23 mouse cellular contexts compared by ENCODE assay signal in the genomic region with DNA sequence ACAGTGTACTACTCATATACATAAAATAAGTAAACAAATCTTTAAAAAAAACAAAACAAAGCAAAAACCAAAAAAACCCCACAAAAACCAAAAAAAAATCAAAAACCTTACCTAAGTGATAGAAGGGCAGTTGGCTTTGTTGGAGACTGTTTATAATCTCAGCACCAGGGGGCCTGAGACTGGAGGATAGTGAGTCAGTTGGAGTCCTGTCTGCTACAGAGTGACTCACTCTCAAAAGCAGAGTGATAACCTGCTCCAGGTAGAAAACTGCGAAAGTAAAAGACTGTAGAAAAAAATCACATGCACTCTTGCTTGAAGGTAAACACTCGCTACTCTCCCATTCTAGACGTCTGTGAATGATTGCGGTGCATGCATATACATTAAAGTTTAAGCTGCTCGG.
"Had no signal": no experiment of that assay in that cellular context is flagged by ENCODE, and none has a peak within 500 bp of the region (broad histone marks: within the 10 kb centered on the region; RNA-seq: fewer than 3 reads in every experiment).

No protein-coding gene starts in this region.

- H3K9me3 ChIP-seq: limb, embryonic 15.5 days; stomach, embryonic 15.5 days had no signal

- H3K4me3 ChIP-seq: limb, embryonic 12.5 days; limb, embryonic 15.5 days; lung, embryonic 15.5 days; midbrain, embryonic 13.5 days; myocyte; neural tube, embryonic 13.5 days; stomach, embryonic 15.5 days had no signal

- H3K36me3 ChIP-seq: limb, embryonic 12.5 days; limb, embryonic 15.5 days; lung, embryonic 15.5 days; midbrain, embryonic 13.5 days; neural tube, embryonic 13.5 days; stomach, embryonic 15.5 days had no signal

- H3K4me1 ChIP-seq: neural tube, embryonic 13.5 days had no signal

- DNase-seq: kidney, adult 2 months; kidney, postnatal 10 days; kidney, postnatal 4 days; left cerebral cortex, postnatal 4 days; liver, postnatal 0 days; lung, postnatal 14 days; lung, postnatal 4 days; retina, postnatal 1 day; right cerebral cortex, postnatal 25 days; spleen, adult 18-20 months; thymus, adult 2 months; thymus, postnatal 14 days; thymus, postnatal 4 days had no signal

- H3K27me3 ChIP-seq: limb, embryonic 12.5 days; limb, embryonic 15.5 days; lung, embryonic 15.5 days; stomach, embryonic 15.5 days had no signal

- H3K27ac ChIP-seq: limb, embryonic 12.5 days; limb, embryonic 15.5 days; liver, embryonic 14.5 days; lung, embryonic 15.5 days; midbrain, embryonic 13.5 days; neural tube, embryonic 13.5 days; stomach, embryonic 15.5 days had no signal

- H3K9ac ChIP-seq: limb, embryonic 12.5 days; limb, embryonic 15.5 days; liver, embryonic 14.5 days; liver, postnatal 0 days; lung, embryonic 15.5 days; midbrain, embryonic 13.5 days; neural tube, embryonic 13.5 days; stomach, embryonic 15.5 days had no signal

- ATAC-seq: liver, postnatal 0 days; midbrain, embryonic 13.5 days; midbrain, embryonic 16.5 days had no signal

- H3K4me2 ChIP-seq: limb, embryonic 12.5 days; limb, embryonic 15.5 days; liver, embryonic 11.5 days; lung, embryonic 15.5 days; midbrain, embryonic 13.5 days; neural tube, embryonic 13.5 days; stomach, embryonic 15.5 days had no signal
